Mouse (Mus musculus): Measurements from ENCODE around the gene Aldh3b3.

Aldh3b3 gene

DNA sequence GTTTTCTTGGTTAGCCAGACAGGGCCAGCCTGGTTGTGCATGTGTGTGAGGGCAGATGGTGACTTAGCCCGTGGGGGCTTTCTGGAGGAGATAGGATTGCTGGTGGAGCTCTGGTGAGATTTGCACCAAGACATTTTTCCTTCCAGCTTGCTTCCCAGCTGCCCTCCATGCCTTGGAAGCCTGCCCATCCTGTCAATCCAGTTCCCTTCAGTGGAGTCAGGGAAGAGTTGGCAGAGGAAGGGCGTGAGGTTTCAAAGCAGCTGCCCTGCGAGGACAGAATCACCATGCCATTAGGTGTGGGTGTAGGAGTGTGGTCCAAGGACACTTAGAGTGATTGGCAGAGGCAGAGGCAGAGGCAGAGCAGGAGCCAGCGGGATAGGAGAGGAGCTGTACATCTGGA, at the start of gene Aldh3b3:
Gene Aldh3b3, plus strand, starts transcription at position 176 of the 400 bp plus-strand sequence.
- no peak for DNase-seq (ENCODE audit: low read depth)

DNA sequence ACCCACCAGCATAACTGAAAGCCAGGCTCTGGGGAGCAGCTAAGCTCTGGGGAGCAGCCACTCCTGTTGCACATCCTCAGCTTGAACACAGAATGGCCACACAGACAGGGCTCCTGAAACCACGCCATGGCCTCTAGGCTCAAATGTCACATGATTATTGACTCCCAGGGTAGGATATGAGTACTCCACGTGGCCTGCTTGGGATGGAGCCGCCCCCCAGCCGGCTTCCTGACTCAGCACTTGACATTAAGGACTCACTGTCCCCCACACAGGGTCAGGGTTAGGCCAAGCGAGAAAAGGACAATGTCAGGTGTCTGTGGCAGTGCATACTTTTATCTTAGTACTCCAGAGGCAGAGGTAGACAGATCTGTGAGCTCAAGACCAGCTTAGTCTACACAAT, 48.2 kb upstream of the Aldh3b3 start:
- DNase-seq (ENCODE audit: low read depth), result no peak

DNA sequence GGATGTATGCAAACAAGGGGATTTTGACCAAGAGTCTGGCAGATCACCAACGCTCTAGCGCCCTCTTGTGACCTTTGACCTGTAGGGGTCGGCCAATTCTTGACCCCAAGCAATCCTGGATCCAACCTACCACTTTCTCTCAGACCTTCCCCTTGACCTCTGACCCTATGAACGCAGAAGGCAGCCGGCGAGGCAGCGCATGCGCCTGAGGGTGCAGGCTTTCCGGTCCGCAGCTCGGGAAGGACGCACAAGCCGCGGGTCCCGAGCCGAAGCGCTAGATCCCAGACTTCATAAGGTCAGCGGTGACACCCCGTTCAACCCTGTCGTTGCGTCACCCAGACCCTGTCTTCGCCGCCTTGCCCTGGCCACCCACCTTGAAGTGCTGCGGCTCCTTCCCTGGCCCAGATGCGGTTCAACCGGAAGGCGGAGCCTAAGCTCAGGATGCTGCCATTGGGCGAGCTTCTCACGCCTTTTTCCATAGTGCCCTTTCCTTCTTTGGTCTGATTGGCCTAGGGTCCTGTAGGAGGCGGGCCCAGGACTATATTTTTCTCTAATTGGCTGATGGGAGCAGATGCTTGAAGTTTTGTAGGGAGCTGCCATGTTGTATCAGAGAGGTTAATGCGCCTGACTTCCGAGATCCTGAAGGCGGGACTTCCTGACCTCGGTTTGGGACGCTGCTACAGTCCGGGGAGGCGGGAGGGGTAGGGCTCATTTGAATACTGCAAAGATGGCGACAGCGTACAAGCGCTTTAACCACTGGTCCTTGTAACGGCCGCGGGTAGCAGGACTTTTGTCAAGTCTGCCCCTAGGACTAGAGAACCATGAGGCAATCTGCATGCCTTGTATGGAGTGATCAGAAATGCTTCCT, 45.9 kb upstream of the Aldh3b3 start, which contains the start of gene Ndufs8:
Gene Ndufs8, minus strand, starts transcription at position 438 of the 868 bp plus-strand sequence.
- peak; percentile 97 for DNase-seq (ENCODE audit: low read depth)

DNA sequence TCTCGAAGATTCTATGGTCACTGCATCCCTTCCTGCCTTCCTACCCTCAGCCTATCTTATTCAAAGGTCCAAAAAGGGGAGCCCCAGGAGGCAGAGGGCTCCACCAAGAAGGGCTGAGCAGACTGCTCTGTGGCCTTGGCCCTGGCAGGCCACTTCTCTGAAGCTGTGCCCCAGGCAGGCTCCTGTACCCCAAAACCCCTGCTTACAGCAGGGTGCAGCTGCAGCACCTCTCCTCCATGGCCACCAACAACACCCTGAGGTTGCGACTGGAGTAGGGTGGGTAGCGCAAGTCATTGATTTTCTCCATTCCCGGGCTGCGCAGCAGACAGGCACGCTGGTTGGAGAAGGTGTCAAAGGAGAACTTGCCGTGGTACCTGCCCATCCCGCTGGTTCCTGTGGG, 44.8 kb upstream of the Aldh3b3 start:
- DNase-seq (ENCODE audit: low read depth), result no peak

- DNase-seq (ENCODE audit: low read depth), result no peak
These were observed 43.9 kb upstream of the Aldh3b3 start for GRCm38 (mm10) chr19:3914535-3914934.

DNA sequence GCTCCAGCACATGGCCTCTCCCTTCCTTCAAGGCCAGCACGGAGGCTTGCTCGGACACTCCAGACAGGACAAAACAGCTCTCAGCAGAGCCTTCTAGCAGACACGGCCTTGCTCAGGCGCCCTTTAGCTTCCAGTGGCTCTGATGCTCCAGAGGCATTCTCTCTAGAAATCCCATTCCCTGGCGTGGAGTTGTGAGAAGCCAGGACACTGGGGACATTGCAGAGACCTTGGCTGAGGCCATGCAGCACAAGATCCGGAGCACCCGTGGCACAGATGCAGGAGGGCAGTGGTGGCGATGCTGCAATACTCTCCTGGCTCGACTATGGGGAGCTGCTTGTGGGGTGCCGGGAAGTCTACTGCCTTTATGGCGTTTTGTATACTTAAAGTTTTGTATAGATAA, 41.7 kb upstream of the Aldh3b3 start:
- DNase-seq (ENCODE audit: low read depth), result no peak

DNA sequence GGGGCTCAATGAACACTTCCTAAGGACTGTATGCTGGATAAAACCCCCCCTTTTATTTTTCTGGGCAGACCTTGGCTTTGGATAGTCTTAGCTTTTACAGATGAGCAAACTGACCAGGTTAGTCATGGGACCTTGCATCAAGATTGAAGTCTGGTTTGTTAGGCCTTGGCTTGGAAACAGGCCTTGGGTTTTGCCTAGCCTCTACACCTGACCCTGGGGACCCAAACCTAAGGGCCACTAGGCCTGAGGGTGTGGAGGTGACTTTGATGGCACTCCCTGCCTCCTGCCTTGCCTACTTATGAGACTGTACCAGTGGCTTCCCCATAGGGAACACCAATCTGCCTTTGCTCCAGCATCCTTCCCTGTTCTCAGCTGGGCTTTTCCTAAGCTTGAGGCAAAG, 38.5 kb upstream of the Aldh3b3 start:
- DNase-seq (ENCODE audit: low read depth), result no peak

GRCm38 (mm10) chr19:3922661-3923371, 35.6 kb upstream of the Aldh3b3 start:
- no peak for DNase-seq (ENCODE audit: low read depth)

DNA sequence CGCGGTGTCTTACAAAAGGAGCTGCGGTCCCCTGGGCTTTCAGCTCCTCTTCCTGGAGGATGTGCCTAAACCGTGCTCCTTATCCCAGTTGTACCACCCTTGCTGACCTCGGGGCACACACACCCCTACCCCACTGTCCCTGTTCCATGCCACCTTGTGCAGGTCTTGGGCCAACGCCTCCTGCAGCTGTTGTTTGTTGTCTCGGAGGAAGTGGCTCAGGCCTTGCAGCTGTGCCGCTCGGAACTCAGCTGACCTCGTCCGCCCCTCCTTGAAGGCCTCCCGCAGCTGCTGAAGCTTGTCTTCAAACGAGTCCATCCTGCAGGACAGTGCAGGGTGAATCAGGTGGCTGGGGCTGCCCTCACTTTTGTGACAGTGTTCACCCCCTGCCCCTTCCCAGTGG, 34.9 kb upstream of the Aldh3b3 start:
- no peak for DNase-seq (ENCODE audit: low read depth)

GRCm38 (mm10) chr19:3924190-3924589, 34.3 kb upstream of the Aldh3b3 start:
- DNase-seq (ENCODE audit: low read depth), result no peak

GRCm38 (mm10) chr19:3924868-3925267, 33.6 kb upstream of the Aldh3b3 start:
- DNase-seq (ENCODE audit: low read depth), result no peak

- DNase-seq (ENCODE audit: low read depth), result no peak
These were observed 32.6 kb upstream of the Aldh3b3 start for GRCm38 (mm10) chr19:3925859-3926258.

- peak; percentile 82 for DNase-seq (ENCODE audit: low read depth)
These were observed 32.2 kb upstream of the Aldh3b3 start for GRCm38 (mm10) chr19:3926279-3926678.

- no peak for DNase-seq (ENCODE audit: low read depth)
These were observed 31.8 kb upstream of the Aldh3b3 start for GRCm38 (mm10) chr19:3926685-3927084.

DNA sequence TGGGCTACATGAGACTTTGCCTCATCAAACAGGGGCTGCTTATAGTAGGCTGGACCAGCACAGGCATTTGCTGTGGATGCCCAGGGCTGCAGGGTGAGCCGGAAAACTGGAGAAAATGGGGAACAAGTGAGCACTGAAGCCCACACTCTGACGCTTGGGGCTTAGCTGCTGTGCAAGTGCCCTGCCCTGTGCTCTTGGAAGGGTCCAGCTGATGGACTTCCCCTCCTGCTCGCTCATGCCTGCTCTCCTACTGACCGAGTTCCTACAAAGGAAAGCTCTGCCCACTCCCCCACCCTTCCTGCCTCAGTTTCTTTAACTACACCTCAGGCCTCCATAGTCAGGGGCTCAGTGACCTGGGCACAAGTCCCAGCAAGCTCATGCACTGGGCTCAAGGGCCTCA, 30.5 kb upstream of the Aldh3b3 start:
- no peak for DNase-seq (ENCODE audit: low read depth)

GRCm38 (mm10) chr19:3928779-3929178, 29.7 kb upstream of the Aldh3b3 start:
- DNase-seq (ENCODE audit: low read depth), result no peak

- peak; percentile 94 for DNase-seq (ENCODE audit: low read depth)
These were observed 29.1 kb upstream of the Aldh3b3 start, which contains the start of gene Aldh3b1 for GRCm38 (mm10) chr19:3929211-3929941. Gene Aldh3b1 (minus strand): TSS chr19:3929808.

GRCm38 (mm10) chr19:3930262-3931057, 28.0 kb upstream of the Aldh3b3 start:
- no peak for DNase-seq (ENCODE audit: low read depth)

DNA sequence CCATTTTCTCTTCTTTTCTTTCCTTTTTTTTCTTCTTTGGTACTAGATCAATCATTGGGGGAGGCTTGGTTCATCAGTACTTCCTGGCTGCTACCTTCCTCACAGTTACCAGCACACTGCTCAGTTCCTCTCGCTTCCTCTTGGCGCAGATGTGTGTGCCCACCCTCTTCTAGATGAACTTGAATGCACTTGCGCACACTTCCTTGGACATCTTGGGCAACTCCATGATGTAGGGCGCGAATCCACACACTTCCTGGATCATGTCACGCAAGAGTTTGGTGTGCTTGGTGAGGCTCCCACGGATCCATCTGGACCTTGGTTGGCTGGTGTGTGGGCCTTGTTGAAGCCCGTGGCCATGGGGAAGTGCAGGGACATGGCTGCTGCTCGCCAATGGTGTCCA, 26.7 kb upstream of the Aldh3b3 start:
- DNase-seq (ENCODE audit: low read depth), result no peak

GRCm38 (mm10) chr19:3935032-3935895, 23.2 kb upstream of the Aldh3b3 start, which contains the start of gene Unc93b1:
Gene Unc93b1 (plus strand): TSS chr19:3935186.
- no peak for DNase-seq (ENCODE audit: low read depth)

Measured in NIH3T3 (cell line).